In the genomic region with DNA sequence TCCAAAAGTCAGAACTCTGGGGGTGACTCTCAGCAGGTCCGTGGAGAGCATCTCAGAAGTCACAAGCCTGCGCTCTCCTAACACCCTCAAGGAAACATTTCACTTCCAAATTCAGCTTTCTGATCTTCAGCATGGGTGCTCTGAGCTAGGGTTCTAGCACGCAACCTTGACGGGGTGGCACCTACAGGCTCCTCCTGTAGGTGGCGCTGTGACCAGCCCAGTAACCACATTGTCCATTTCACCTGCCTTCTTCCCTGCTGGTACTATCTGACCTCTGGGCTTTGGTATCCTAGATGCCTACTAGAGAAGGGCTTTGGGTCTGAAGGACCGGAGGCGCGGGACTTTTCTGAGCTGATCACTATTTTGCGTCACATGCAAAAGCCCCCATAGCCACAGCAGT, we compare ENCODE assay signal across 12 mouse cellular contexts.
A peak's percentile ranks its signal among the peaks of the same experiment; 100 is the strongest.
DNase-seq lines count a peak whose midpoint lies in the region; ATAC-seq and TF ChIP-seq lines count a peak whose summit lies in the region.
"Had no signal": no experiment of that assay in that cellular context is flagged by ENCODE, and none has a peak within 500 bp of the region (broad histone marks: within the 10 kb centered on the region; RNA-seq: fewer than 3 reads in every experiment).

No protein-coding gene starts in this region.

- H3K27me3 ChIP-seq in intestine, embryonic 14.5 days (replicated peaks; ENCODE audit: control insufficient read depth, insufficient read depth, low read length) = no peaks in the 10 kb centered on the region
- no peaks in the 10 kb centered on the region for H3K27me3 ChIP-seq in intestine, embryonic 16.5 days (replicated peaks; ENCODE audit: control insufficient read depth, insufficient read depth, low read length)
- H3K27me3 ChIP-seq: lung, embryonic 15.5 days had no signal

- 82% methylated on average over 9 of the region's 9 CpGs for WGBS in intestine, embryonic 14.5 days
- 80% methylated on average over 9 of the region's 9 CpGs for WGBS in intestine, embryonic 16.5 days
- 82% methylated on average over 9 of the region's 9 CpGs for WGBS in bone marrow, adult 2 months

- no peak overlapping the region for H3K9ac ChIP-seq in intestine, embryonic 14.5 days (ENCODE audit: low read length)
- no peak overlapping the region for H3K9ac ChIP-seq in intestine, embryonic 16.5 days (ENCODE audit: low read depth, low read length)
- H3K9ac ChIP-seq: lung, embryonic 15.5 days had no signal

- H3K27ac ChIP-seq in intestine, embryonic 14.5 days (ENCODE audit: low read depth) = no peak overlapping the region
- H3K27ac ChIP-seq in intestine, embryonic 16.5 days (ENCODE audit: low read length) = no peak overlapping the region
- no peak overlapping the region for H3K27ac ChIP-seq in bone marrow, adult 2 months (ENCODE audit: control insufficient read depth, insufficient read depth, low read depth, low read length, poor library complexity)

- no peak overlapping the region for H3K4me2 ChIP-seq in intestine, embryonic 14.5 days (ENCODE audit: low read length)
- no peak overlapping the region for H3K4me2 ChIP-seq in intestine, embryonic 16.5 days (ENCODE audit: low read depth, low read length)
- H3K4me2 ChIP-seq: lung, embryonic 15.5 days had no signal

- no peak; the same call in 1 of the 2 replicates for ATAC-seq in intestine, embryonic 14.5 days (replicated peaks; ENCODE audit: low FRiP score, low TSS enrichment, low read depth)
- ATAC-seq in intestine, embryonic 16.5 days = no peak
- no peak for ATAC-seq in megakaryocyte, adult 5-6 weeks (ENCODE audit: poor library complexity, severe bottlenecking)

- H3K9me3 ChIP-seq in intestine, embryonic 14.5 days (ENCODE audit: control insufficient read depth, low read length) = no peaks in the 10 kb centered on the region
- no peaks in the 10 kb centered on the region for H3K9me3 ChIP-seq in intestine, embryonic 16.5 days (ENCODE audit: control insufficient read depth, low read length)
- H3K9me3 ChIP-seq: lung, embryonic 15.5 days had no signal

- TF ChIP-seq CTCF in bone marrow, adult 2 months (IDR thresholded peaks at IDR 0.05; ENCODE audit: control insufficient read depth, insufficient read depth, low read length) = peak; percentile 64

- no peaks in the 10 kb centered on the region for H3K36me3 ChIP-seq in intestine, embryonic 14.5 days (ENCODE audit: control insufficient read depth, insufficient read depth, low read length)
- no peaks in the 10 kb centered on the region for H3K36me3 ChIP-seq in intestine, embryonic 16.5 days (ENCODE audit: control insufficient read depth, insufficient read depth, low read length)
- H3K36me3 ChIP-seq: lung, embryonic 15.5 days had no signal

- TF ChIP-seq POLR2A in bone marrow, adult 2 months (IDR thresholded peaks at IDR 0.05; ENCODE audit: borderline replicate concordance, control insufficient read depth, low read depth, low read length) = no peak

- no peak overlapping the region for H3K4me3 ChIP-seq in intestine, embryonic 14.5 days (ENCODE audit: low read depth, low read length)
- H3K4me3 ChIP-seq in intestine, embryonic 16.5 days (ENCODE audit: low read length) = no peak overlapping the region
- no peak overlapping the region for H3K4me3 ChIP-seq in bone marrow, adult 2 months (replicated peaks; ENCODE audit: control insufficient read depth, low read depth, low read length)
- H3K4me3 ChIP-seq: lung, embryonic 15.5 days had no signal

- DNase-seq in intestine, embryonic 14.5 days (ENCODE audit: low spot score) = peak; percentile 59
- peak; percentile 41 to 75 for DNase-seq in spleen, postnatal 4 days (ENCODE audit: low spot score in 2 of 2)
- no peak for DNase-seq in spleen, adult 12 weeks (ENCODE audit: low spot score)
- peak; percentile 74 for DNase-seq in thymus, postnatal 4 days
- DNase-seq: cerebellum, adult 18-20 months; gastrocnemius, postnatal 10 days; layer of hippocampus, postnatal 36 days; right cerebral cortex, adult 18-20 months had no signal

- peaks cover 21% of the 10 kb centered on the region for H3K4me1 ChIP-seq in intestine, embryonic 14.5 days (replicated peaks; ENCODE audit: control insufficient read depth, insufficient read depth, low read length)
- H3K4me1 ChIP-seq in intestine, embryonic 16.5 days (ENCODE audit: control insufficient read depth, insufficient read depth, low read length) = peaks cover 7% of the 10 kb centered on the region; the same call in 1 of the 2 replicates
- H3K4me1 ChIP-seq in bone marrow, adult 2 months (ENCODE audit: control insufficient read depth, insufficient read depth, low read length) = peaks cover 9% of the 10 kb centered on the region; the same call in 1 of the 2 replicates
